Comparison of ENCODE assay signal across 7 mouse cellular contexts in the genomic region with DNA sequence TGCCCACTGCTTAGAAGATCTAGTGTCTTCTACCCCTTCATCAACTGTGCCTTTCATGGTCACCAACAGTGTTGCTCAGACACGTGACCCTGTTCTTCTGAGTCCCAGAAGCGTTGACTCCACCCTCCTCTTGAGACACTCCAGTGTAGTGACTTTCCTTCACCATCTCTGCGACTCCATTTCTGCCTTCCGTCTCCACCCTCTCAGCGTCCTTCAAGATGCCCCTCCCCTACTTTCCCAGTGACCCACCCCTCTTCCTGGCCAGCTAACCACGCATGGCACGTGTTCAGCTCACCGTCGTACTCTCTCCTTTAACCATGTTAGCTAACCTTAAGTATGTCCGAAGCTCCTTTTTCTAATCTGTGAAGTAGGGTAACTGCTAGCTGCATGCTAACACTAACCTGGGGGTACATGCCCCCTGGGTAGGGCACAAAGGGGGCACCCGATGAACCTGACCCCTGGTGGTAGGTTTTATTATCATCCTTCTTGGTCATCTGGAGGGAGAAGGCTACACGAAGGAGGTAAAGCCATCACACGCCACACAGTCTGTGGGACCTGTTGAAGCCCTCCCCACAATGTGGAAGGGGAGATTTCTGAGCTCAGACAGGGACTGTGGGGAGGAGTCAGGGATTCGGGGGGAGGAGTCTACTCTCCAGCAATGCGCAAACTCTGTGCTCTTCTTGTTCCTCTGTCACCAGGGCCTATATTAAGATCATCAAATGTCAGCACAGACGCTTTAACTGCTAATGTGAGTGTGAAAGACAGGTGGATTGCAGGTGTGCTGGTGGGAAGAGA.
DNase-seq lines count a peak whose midpoint lies in the region; ATAC-seq lines count a peak whose summit lies in the region.

No protein-coding gene starts in this region.

- H3K4me2 ChIP-seq in forebrain, embryonic 14.5 days (ENCODE audit: low read length) = no peak overlapping the region
- H3K4me2 ChIP-seq in lung, embryonic 16.5 days (ENCODE audit: low read depth, low read length) = no peak overlapping the region

- no peaks in the 10 kb centered on the region for H3K36me3 ChIP-seq in forebrain, embryonic 14.5 days (ENCODE audit: control insufficient read depth, insufficient read depth, low read length)
- H3K36me3 ChIP-seq in lung, embryonic 16.5 days (ENCODE audit: control insufficient read depth, insufficient read depth, low read length) = no peaks in the 10 kb centered on the region

- 0 out of 2 replicates have a peak, but pooled peaks have one; percentile 8 for ATAC-seq in forebrain, embryonic 14.5 days
- peak; percentile 55 for ATAC-seq in lung, embryonic 16.5 days (ENCODE audit: low read depth)
- no peak for ATAC-seq in activated CD4-positive, CD25-positive, alpha-beta regulatory T cell, adult 4 months

- 82% methylated on average over 16 of the region's 16 CpGs for WGBS in forebrain, embryonic 14.5 days
- WGBS in lung, embryonic 16.5 days = 49% methylated on average over 16 of the region's 16 CpGs

- H3K4me3 ChIP-seq in forebrain, embryonic 14.5 days (ENCODE audit: low read depth, low read length) = no peak overlapping the region
- H3K4me3 ChIP-seq in lung, embryonic 16.5 days (ENCODE audit: low read length) = no peak overlapping the region

- peaks cover 18% of the 10 kb centered on the region for H3K4me1 ChIP-seq in forebrain, embryonic 14.5 days (ENCODE audit: control insufficient read depth, insufficient read depth, low read length)
- peaks cover 20% of the 10 kb centered on the region for H3K4me1 ChIP-seq in lung, embryonic 16.5 days (replicated peaks; ENCODE audit: control insufficient read depth, insufficient read depth, low read length)

- peaks cover 4% of the 10 kb centered on the region; the same call in 1 of the 2 replicates for H3K27me3 ChIP-seq in forebrain, embryonic 14.5 days (replicated peaks; ENCODE audit: control insufficient read depth, insufficient read depth, low read length)
- H3K27me3 ChIP-seq in lung, embryonic 16.5 days (ENCODE audit: control insufficient read depth, insufficient read depth, low read depth, low read length) = no peaks in the 10 kb centered on the region

- no peak overlapping the region for H3K9ac ChIP-seq in forebrain, embryonic 14.5 days (ENCODE audit: low read length)
- H3K9ac ChIP-seq in lung, embryonic 16.5 days (ENCODE audit: low read length) = no peak overlapping the region

- peak overlapping the region; percentile 53; the same call in 1 of the 2 replicates for H3K27ac ChIP-seq in forebrain, embryonic 14.5 days (ENCODE audit: low read depth, low read length)
- peak overlapping the region; percentile 61 for H3K27ac ChIP-seq in lung, embryonic 16.5 days (ENCODE audit: low read length)

- peak; percentile 39 for DNase-seq in thymus, postnatal 14 days
- DNase-seq in thymus, postnatal 36 days = no peak
- DNase-seq in forebrain, embryonic 14.5 days (ENCODE audit: low spot score) = peak; percentile 17
- DNase-seq in urinary bladder, adult 18-20 months (ENCODE audit: low spot score in 2 of 2) = no peak
- no peak for DNase-seq in c-Kit-positive CD71-positive TER-119-positive erythroid progenitor cells, embryonic 14.5 days (ENCODE audit: low spot score)

- H3K9me3 ChIP-seq in forebrain, embryonic 14.5 days (replicated peaks; ENCODE audit: control insufficient read depth, low read length) = peaks cover 1% of the 10 kb centered on the region; the same call in 1 of the 2 replicates
- peaks cover 3% of the 10 kb centered on the region for H3K9me3 ChIP-seq in lung, embryonic 16.5 days (ENCODE audit: control insufficient read depth, low read length)

Comparison
In these comparisons a context has a peak if more than half of its experiments do, and no peak if none do; other contexts are left out.
1. DNase-seq: peak in thymus, postnatal 14 days (single experiment) and forebrain, embryonic 14.5 days (single experiment); none in thymus, postnatal 36 days (0 of 2), urinary bladder, adult 18-20 months (0 of 2) and c-Kit-positive CD71-positive TER-119-positive erythroid progenitor cells, embryonic 14.5 days (single experiment).